Mouse (Mus musculus) neural tube, embryonic 11.5 days (tissue): ENCODE results near the gene Vps8. TPM values are rescaled to one million over a fixed set of nuclear protein-coding genes. Genes with fewer than 3 reads are reported as not detected.
A peak's percentile ranks its signal among the peaks of the same experiment; 100 is the strongest.

Experiments
- ATAC-seq: fragments of 200-750 bp; cut with Nextera tagmentation; 2 replicates; pipeline ENCODE4 v1.8.0; 2017; ENCODE audit warnings: moderate number of reproducible peaks, mild to moderate bottlenecking, moderate TSS enrichment, moderate library complexity; ENCODE audit not compliant: insufficient read depth, low FRiP score, low TSS enrichment
- DNase-seq: peaks from one replicate; pipeline ENCODE4 v3.0.0-alpha.2; 2015; ENCODE audit warnings: low spot score
- H3K27ac ChIP-seq: fragments of 300-500 bp; sonication (generic); 2 replicates; pipeline ENCODE4 v1.5.1; 2014; ENCODE audit warnings: low read depth, mild to moderate bottlenecking, low read length
- H3K27me3 ChIP-seq: fragments of 300-500 bp; sonication (generic); 2 replicates; pipeline ENCODE4 v1.6.1; 2014; ENCODE audit warnings: mild to moderate bottlenecking, low read length, mixed read lengths; ENCODE audit not compliant: control insufficient read depth, insufficient read depth
- H3K36me3 ChIP-seq: fragments of 300-500 bp; sonication (generic); 2 replicates; pipeline ENCODE4 v1.6.1; 2014; ENCODE audit warnings: mild to moderate bottlenecking, low read length, moderate library complexity, mixed read lengths; ENCODE audit not compliant: control insufficient read depth, insufficient read depth
- H3K4me1 ChIP-seq: fragments of 300-500 bp; sonication (generic); 2 replicates; pipeline ENCODE4 v1.6.1; 2014; ENCODE audit warnings: low read length, mixed read lengths; ENCODE audit not compliant: control insufficient read depth, insufficient read depth
- H3K4me2 ChIP-seq: fragments of 300-500 bp; sonication (generic); 2 replicates; pipeline ENCODE4 v1.6.1; 2014; ENCODE audit warnings: low read depth, mild to moderate bottlenecking, moderate library complexity
- H3K4me3 ChIP-seq: fragments of 300-500 bp; sonication (generic); 2 replicates; pipeline ENCODE4 v1.5.1; 2014; ENCODE audit warnings: low read depth, low read length
- H3K9ac ChIP-seq: fragments of 300-500 bp; sonication (generic); 2 replicates; pipeline ENCODE4 v1.6.1; 2014; ENCODE audit warnings: mild to moderate bottlenecking, low read length
- H3K9me3 ChIP-seq: fragments of 300-500 bp; sonication (generic); 2 replicates; pipeline ENCODE4 v1.6.1; 2016; ENCODE audit warnings: low read length; ENCODE audit not compliant: control insufficient read depth
- WGBS: fragments of 180-500 bp; shearing (Covaris S2); extraction: QIAGEN DNeasy Blood & Tissue Kit; methylation state at CpG from one replicate; pipeline ENCODE4 v1.1.7; 2014; 5-methylcytosine and 5-hydroxymethylcytosine counted together
- polyA plus RNA-seq: library from polyadenylated mRNA; unstranded; fragments of >200 nt; fragmentation: Nextera tagmentation; extraction: Ambion mirVana; gene quantifications from 2 replicates; pipeline ENCODE4 v1.2.1, GENCODE M21; 2014

Vps8 gene
- polyA plus RNA-seq, 1 experiment from 2014 or later: 30.8 TPM

- ATAC-seq (no peak), DNase-seq (no peak)
- Histone ChIP-seq H3K27ac (no peak overlapping the region), H3K9me3 (no peaks in the 10 kb centered on the region), H3K9ac (no peak overlapping the region), H3K4me2 (no peak overlapping the region), H3K36me3 (no peaks in the 10 kb centered on the region), H3K4me3 (no peak overlapping the region), H3K4me1 (no peaks in the 10 kb centered on the region), H3K27me3 (no peaks in the 10 kb centered on the region)
- WGBS: 83% methylated on average over 6 of the region's 6 CpGs
Measured at GRCm38 (mm10) chr16:21625784-21626634, 203.1 kb downstream of the Vps8 start.

- Histone ChIP-seq H3K36me3 (no peaks in the 10 kb centered on the region), H3K27ac (no peak overlapping the region), H3K27me3 (no peaks in the 10 kb centered on the region), H3K4me3 (no peak overlapping the region), H3K4me2 (no peak overlapping the region), H3K9me3 (no peaks in the 10 kb centered on the region), H3K9ac (no peak overlapping the region), H3K4me1 (no peaks in the 10 kb centered on the region)
- ATAC-seq: no peak
- no peak for DNase-seq
- 67% methylated on average over 6 of the region's 6 CpGs for WGBS
Measured at GRCm38 (mm10) chr16:21627248-21627647, 204.3 kb downstream of the Vps8 start.

DNA sequence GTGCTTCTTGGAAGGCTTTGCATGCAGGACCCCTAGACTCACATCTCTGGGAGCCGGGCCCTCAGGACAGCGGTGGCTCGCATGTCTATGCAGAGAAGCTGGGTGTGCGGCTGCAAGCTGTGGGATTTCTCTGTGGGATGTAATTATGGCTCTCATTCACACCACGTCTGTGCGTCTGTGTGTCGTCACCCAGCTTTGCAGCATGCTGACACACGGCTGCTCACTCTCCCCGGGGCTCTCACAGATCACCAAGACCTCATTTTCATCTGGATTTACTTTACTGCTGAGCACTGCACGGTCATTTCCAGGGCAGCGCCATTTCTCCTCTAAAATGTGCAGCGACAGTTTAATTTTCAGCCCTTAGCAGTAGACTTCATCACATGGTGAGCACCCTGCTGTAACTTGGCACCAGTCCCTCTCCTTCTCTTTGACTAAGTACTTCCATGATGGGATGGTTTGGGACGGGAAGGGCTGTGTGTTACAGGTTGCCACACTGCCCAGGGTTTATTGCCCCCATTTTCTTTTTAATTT, 205.2 kb downstream of the Vps8 start:
- Histone ChIP-seq H3K4me3 (no peak overlapping the region), H3K9me3 (no peaks in the 10 kb centered on the region), H3K4me1 (no peaks in the 10 kb centered on the region), H3K36me3 (no peaks in the 10 kb centered on the region), H3K27ac (0 out of 2 replicates have a peak overlapping the region, but pooled peaks have one; percentile 53), H3K4me2 (no peak overlapping the region), H3K27me3 (no peaks in the 10 kb centered on the region), H3K9ac (no peak overlapping the region)
- WGBS: 56% methylated on average over 13 of the region's 13 CpGs
- DNase-seq (no peak), ATAC-seq (no peak)

- Histone ChIP-seq H3K9me3 (no peaks in the 10 kb centered on the region), H3K36me3 (no peaks in the 10 kb centered on the region), H3K27me3 (no peaks in the 10 kb centered on the region), H3K27ac (no peak overlapping the region), H3K4me2 (no peak overlapping the region), H3K9ac (no peak overlapping the region), H3K4me1 (no peaks in the 10 kb centered on the region), H3K4me3 (no peak overlapping the region)
- WGBS: 89% methylated on average over 4 of the region's 4 CpGs
- ATAC-seq (no peak), DNase-seq (no peak)
Measured at GRCm38 (mm10) chr16:21630614-21631013, 207.7 kb downstream of the Vps8 start.

DNA sequence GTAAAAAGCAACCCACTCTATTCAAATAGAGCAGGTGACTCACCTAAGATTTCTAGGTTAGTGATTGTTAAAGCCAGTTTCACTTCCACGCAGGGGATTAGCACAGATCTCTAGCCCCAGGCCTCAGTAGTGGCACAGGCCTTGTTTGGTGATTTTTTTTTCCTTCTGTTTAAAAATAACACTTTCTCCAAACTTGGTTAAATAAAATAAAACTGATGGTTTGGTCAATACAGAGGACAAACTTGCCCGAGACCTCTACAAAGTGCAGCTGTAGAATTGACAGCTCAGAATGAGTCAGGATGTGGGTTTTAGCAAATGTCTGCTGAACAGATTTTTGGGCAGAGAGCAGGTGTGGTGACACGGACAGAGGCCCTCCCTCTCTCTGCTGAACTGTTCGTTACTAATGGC, 208.9 kb downstream of the Vps8 start:
- no peak overlapping the region for H3K27ac ChIP-seq
- H3K9me3 ChIP-seq: no peaks in the 10 kb centered on the region
- no peak overlapping the region for H3K4me2 ChIP-seq
- H3K27me3 ChIP-seq: no peaks in the 10 kb centered on the region
- no peak for DNase-seq
- H3K4me1 ChIP-seq: no peaks in the 10 kb centered on the region
- H3K9ac ChIP-seq: no peak overlapping the region
- H3K36me3 ChIP-seq: no peaks in the 10 kb centered on the region
- WGBS: 80% methylated on average over 4 of the region's 4 CpGs
- ATAC-seq: no peak
- H3K4me3 ChIP-seq: no peak overlapping the region

DNA sequence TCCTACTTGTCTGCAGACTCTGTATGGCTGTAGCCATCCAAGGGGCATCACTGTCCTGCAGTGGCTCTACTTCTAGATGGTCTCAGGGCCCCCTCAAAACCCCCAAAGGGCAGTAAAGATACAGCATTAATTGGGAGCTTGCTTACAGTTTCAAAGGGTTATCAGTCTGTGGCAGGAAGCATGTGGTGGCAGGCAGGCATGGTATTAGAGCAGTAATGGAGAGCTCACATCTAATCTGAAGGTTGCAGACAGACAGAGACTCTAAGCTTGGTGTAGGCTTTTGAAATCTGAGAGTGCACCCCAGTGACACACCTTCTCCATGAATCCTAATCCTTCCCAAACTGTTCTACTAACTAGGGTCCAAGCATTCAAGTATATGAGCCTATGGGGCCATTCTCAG, 211.5 kb downstream of the Vps8 start:
- Histone ChIP-seq H3K36me3 (no peaks in the 10 kb centered on the region), H3K27me3 (no peaks in the 10 kb centered on the region), H3K9ac (no peak overlapping the region), H3K27ac (no peak overlapping the region), H3K4me3 (no peak overlapping the region), H3K4me2 (no peak overlapping the region), H3K4me1 (no peaks in the 10 kb centered on the region), H3K9me3 (no peaks in the 10 kb centered on the region)
- ATAC-seq (no peak), DNase-seq (no peak)

GRCm38 (mm10) chr16:21636156-21636853, 213.4 kb downstream of the Vps8 start:
- DNase-seq: no peak
- ATAC-seq: no peak
- Histone ChIP-seq H3K4me2 (no peak overlapping the region), H3K27me3 (no peaks in the 10 kb centered on the region), H3K27ac (no peak overlapping the region), H3K9ac (no peak overlapping the region), H3K36me3 (no peaks in the 10 kb centered on the region), H3K4me3 (no peak overlapping the region), H3K9me3 (no peaks in the 10 kb centered on the region), H3K4me1 (no peaks in the 10 kb centered on the region)
- WGBS: 85% methylated on average over 5 of the region's 5 CpGs

GRCm38 (mm10) chr16:21637201-21637819, 214.4 kb downstream of the Vps8 start:
- 90% methylated on average over 11 of the region's 11 CpGs for whole genome bisulfite sequencing
- no peak overlapping the region for H3K27ac ChIP-seq

More at GRCm38 (mm10) chr16:21637201-21637819, 214.4 kb downstream of the Vps8 start:
- Histone ChIP-seq H3K9me3 (no peaks in the 10 kb centered on the region), H3K4me2 (no peak overlapping the region), H3K9ac (no peak overlapping the region), H3K27me3 (no peaks in the 10 kb centered on the region), H3K4me3 (no peak overlapping the region), H3K4me1 (no peaks in the 10 kb centered on the region), H3K36me3 (no peaks in the 10 kb centered on the region)
- ATAC-seq (no peak), DNase-seq (no peak)
